Mouse (Mus musculus) urinary bladder, postnatal 36 days (tissue): Measurements from ENCODE around the gene Zcchc2.
A peak's percentile ranks its signal among the peaks of the same experiment; 100 is the strongest.

Experiments used
- DNase-seq, 2 experiments: peaks; one replicate each; pipeline ENCODE4 v3.0.0; 2022; ENCODE audit warnings: low spot score in 2 of 2, mixed read lengths in 1 of 2

Zcchc2 gene

GRCm38 (mm10) chr1:106071237-106072070, 81.2 kb downstream of the Zcchc2 start:
- DNase-seq, result peak; percentile 68 to 72

DNA sequence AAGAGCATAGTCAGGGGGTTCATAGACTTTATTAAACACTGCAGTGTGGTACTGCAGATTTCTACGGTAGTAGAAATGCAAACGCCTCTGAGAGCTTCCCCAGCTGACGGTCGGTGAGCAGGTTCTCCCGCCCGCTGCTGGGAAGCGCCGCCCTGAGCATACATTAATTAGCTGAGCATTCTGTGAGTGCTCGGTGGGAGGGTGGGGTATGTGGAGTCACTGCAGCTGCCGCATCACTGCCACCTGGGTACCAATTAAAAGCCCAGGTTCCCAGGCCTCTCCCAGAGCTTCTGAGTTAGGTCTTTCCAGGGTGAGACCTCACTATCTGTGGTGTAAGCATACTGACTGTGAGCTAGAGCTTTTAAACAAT, 81.8 kb downstream of the Zcchc2 start:
- no peak for DNase-seq

DNA sequence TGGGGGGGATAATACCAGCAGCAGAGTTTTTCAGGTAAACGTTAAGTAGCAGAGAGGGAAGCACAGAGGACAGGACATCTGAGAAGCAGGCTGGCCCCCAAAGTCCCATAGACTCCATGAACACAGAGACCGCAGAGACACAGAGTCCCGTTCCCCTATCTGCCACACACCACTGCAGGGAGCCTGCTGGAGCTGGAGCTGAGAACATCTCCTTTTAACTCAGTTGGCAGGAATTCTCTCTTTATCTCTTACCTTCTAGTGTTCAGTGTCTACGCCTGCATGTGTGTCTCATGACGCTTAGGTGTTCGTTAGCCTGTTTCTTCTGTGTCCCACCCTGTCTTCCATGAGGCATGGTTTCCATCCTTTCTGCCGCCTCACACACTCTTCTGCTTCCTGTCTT, 83.0 kb downstream of the Zcchc2 start:
- no peak for DNase-seq

DNA sequence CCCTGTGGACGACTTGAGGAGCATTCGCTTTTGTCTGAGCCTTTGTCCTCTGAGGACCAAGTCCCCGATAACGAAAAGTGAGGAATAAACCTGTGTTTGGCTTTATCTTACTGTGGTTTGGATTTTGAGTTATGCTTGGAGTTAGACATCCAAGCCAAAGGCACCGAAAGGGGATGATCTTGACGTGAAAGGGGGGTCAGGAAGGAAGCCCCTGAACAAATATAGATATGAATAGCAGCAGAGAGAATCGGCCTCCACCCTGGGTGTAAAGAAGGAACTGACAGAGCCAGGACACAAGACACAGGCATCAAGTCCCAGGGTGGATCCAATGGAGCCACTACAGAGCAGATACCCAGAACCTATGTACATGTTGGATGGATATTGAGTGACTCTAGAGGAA, 83.9 kb downstream of the Zcchc2 start:
- no peak for DNase-seq

- no peak for DNase-seq
Observed at GRCm38 (mm10) chr1:106074656-106075055, 84.5 kb downstream of the Zcchc2 start.

GRCm38 (mm10) chr1:106076641-106077040, 86.4 kb downstream of the Zcchc2 start:
- DNase-seq, result no peak

DNA sequence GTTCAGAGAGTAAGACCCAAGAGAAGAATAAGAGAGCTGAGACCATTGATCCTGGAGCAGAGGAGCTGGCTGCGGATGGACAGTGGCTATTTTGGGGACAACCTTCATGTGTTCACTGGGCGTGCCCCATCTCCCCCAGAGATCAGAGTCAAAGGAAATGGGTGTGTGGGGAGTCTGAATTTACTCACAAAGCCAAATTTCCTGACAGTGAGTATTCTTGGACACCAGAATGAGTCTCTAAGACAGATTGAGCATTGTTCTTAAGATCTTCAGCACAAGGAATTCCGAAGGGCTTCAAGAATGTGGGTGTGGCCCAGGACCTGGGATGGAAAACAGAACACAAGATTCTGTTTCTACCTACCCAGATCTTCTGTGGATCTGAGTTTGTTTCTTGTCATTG, 87.0 kb downstream of the Zcchc2 start:
- no peak for DNase-seq
